Mouse (Mus musculus): ENCODE measurements around the gene Sncg.
"Not testable (repeated sequence)": the region's sequence is repeated elsewhere in the genome, so short reads cannot be mapped to it uniquely, and the experiment has no call there.

Gene Sncg

GRCm38 (mm10) chr14:34370203-34370602, 4.4 kb downstream of the Sncg start:
- no peak for DNase-seq

GRCm38 (mm10) chr14:34365147-34365507, 9.5 kb downstream of the Sncg start:
- DNase-seq: no peak

- DNase-seq: not testable (repeated sequence)
Observed at GRCm38 (mm10) chr14:34364254-34365146, 10.1 kb downstream of the Sncg start.

GRCm38 (mm10) chr14:34363490-34364253, 10.9 kb downstream of the Sncg start:
- peak; percentile 7 to 13 for DNase-seq

- DNase-seq: peak; percentile 27 to 43
Observed at GRCm38 (mm10) chr14:34362726-34363445, 11.7 kb downstream of the Sncg start.

- no peak for DNase-seq
Observed at GRCm38 (mm10) chr14:34362135-34362534, 12.5 kb downstream of the Sncg start.

DNA sequence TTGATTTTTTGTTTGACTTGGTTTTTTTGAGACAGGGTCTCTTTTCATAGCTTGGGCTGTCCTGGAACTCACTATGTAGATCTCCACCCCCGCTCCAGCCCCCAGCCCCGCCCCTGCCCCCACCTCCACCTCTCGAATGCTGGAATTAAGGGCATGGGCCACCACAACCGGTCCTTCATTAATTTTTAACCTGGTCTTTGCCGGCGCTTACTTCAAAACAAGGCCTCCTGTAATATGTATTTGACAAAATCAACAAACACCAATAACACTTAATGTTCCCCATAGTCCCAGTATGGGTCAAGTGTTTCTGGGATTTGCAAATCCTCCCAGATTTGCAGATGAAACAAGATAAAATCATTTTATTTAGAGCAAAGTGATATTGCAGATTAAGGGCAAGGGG, 14.3 kb downstream of the Sncg start:
- no peak for DNase-seq

GRCm38 (mm10) chr14:34359676-34360244, 14.8 kb downstream of the Sncg start:
- DNase-seq: no peak

DNA sequence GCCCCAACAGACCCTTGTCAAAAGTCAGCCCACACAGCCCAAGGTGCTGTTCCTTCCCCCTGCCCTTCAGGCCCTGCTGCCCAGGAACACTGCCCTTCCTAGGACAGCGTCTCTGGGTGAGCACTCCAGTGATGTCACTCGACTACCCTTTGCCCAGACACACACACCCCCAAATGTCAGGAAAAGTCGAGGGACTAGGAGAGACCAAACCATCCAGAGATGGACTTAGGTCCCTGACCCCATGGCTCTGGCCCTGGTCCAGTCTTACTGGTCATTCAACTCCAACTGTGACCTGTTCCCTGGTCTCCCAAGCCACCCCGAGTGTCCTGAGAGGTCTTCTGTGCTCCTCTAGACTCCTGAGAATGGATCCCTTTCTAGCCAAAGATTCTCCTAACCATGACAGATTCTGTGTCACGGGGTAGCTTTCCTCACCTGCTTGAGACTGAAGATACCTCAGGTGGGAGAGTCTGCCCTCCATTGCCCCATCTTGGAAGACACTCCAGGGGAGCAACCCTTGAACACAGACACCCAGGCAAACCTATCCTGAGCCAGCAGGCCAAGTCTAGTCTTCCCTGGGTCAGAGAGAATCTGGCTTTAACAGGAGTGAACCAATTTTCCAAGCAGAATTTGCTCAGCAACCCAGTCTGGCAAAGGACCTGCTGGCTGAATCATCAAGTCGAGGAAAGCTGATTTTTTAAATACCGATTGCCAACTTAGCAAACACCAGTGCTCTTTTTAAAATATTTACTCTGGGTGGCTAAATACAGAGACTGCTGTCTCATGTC, 16.7 kb downstream of the Sncg start:
- no peak for DNase-seq

GRCm38 (mm10) chr14:34355301-34355700, 19.3 kb downstream of the Sncg start, which contains the start of gene Fam25c:
Gene Fam25c, minus strand, starts transcription at chr14:34355433.
- no peak for DNase-seq

DNA sequence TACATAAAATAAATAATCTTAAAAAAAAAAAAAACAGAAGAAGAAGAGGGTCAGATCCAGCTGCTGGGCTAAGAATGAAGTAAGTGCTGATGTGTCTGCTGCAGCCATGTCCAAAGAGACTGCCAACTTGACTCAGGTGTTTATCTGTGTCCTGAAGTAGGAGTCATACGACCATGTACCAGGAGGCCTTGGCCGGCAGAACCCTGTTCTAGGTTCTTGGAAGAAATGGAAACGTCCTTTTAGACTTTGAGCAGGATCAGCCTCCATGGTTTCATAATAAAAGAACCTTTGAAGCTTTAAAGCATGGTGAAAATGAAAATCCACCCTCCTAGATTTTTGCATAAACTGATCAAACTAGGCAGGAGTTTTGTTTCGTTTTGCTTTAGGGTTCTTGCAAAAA, 20.1 kb downstream of the Sncg start:
- no peak for DNase-seq

GRCm38 (mm10) chr14:34353326-34353725, 21.3 kb downstream of the Sncg start:
- DNase-seq: no peak

DNA sequence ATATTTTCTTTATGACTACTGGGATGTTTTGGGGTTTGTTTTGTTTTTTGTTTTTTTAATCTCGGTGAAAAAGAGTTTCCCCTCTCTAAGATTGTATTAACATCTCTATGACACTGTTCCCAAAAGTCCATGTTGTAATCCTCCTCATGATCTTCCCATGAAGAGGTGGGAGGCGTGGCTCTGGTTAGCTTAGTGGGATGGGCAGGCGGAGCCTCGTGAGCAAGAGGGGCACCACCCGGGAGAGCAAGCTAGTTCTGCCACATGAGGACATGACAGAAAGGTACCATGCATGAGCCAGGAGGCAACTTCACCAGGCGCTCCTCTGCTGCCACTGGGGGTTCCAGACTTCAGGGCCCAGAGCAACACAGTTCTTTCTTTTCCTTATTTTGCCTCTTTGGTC, 22.1 kb downstream of the Sncg start:
- no peak for DNase-seq

- DNase-seq: no peak
Observed at GRCm38 (mm10) chr14:34351660-34352059, 22.9 kb downstream of the Sncg start.

DNA sequence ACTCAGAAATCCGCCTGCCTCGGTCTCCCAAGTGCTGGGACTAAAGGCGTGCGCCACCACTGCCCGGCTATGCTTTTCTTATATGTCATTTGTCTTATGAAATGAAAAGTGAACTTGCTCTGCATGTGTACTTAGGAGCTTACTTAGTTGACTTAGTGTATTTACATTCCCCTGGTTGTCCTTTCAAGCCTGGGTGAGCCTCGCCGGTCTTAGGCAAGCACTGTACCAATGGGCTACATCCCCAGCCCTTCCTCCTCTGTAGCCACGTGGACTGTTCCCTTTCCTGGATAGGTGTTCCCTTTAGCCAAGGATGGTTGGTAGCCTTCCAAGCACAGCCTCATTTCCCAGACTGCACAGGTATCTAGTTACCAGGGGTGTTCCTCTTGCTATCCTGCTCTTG, 25.6 kb downstream of the Sncg start:
- no peak for DNase-seq

- no peak for DNase-seq
Observed at GRCm38 (mm10) chr14:34348301-34348700, 26.3 kb downstream of the Sncg start.

- DNase-seq: no peak
Observed at GRCm38 (mm10) chr14:34347084-34347483, 27.5 kb downstream of the Sncg start.

DNA sequence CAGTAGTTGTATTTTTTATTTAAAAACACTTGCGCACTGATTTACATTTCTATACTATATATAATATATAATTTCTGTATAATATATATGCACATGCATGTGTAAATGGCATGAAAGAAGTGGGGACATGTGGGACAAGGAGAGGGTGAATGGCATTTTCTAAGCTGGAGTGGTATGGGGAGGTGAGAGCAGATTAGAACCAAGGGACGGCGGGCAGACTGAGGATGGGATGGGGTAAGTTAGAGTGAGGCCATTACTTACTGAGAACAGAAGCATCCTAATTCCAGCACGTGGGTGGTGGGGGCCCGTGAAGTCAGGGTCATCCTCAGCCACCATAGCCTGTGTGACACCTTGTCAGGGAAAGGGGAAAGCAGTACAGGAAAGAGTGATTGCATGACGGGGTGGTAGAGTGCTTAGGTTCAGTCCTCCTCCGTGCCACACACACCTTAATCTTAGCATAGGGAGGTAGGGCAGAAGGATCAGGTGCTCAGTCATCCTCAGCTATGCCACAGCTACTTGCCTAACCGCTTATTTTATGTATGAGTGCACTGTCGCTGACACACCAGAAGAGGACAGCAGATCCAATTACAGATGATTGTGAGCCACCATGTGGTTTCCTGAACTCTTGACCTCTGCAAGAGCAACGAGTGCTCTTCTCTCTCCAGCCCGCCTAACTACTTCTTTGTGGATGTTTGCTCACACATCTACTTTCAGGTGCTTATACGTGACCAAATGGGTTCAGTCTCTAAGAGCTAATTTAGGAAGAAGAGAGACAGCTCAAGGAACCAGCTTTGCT, 28.6 kb downstream of the Sncg start:
- DNase-seq: no peak

- DNase-seq: no peak
Observed at GRCm38 (mm10) chr14:34344361-34344760, 30.2 kb downstream of the Sncg start.

GRCm38 (mm10) chr14:34343078-34343477, 31.5 kb downstream of the Sncg start:
- DNase-seq: no peak

- DNase-seq: no peak
Observed at GRCm38 (mm10) chr14:34341993-34342392, 32.6 kb downstream of the Sncg start.
